In genomic region chr2:11706746-11707065, GRCm38 (mm10) we compare ENCODE assay signal across 8 mouse cellular contexts. TPM values are rescaled to one million over a fixed set of nuclear protein-coding genes. Genes with fewer than 3 reads are reported as not detected.
DNase-seq lines count a peak whose midpoint lies in the region; ATAC-seq and TF ChIP-seq lines count a peak whose summit lies in the region.

No protein-coding gene starts in this region.

- no peak for TF ChIP-seq CTCF in forebrain, postnatal 0 days (IDR thresholded peaks at IDR 0.05; ENCODE audit: low read depth)

- ATAC-seq in kidney, embryonic 14.5 days (ENCODE audit: low FRiP score, low TSS enrichment): no peak
- no peak; the same call in 1 of the 2 replicates for ATAC-seq in forebrain, postnatal 0 days
- no peak for ATAC-seq in liver, embryonic 12.5 days

- 34% methylated on average over 6 of the region's 6 CpGs for WGBS in kidney, embryonic 14.5 days
- 30% methylated on average over 6 of the region's 6 CpGs for WGBS in forebrain, postnatal 0 days
- WGBS in liver, embryonic 12.5 days (ENCODE audit: insufficient replicate concordance): 40% methylated on average over 6 of the region's 6 CpGs

- peaks cover 12% of the 10 kb centered on the region; the same call in 1 of the 2 replicates for H3K27me3 ChIP-seq in kidney, embryonic 14.5 days (ENCODE audit: control insufficient read depth, insufficient read depth, low read length)
- 0 out of 2 replicates have a peak, but pooled peaks cover 4% of the 10 kb centered on the region for H3K27me3 ChIP-seq in forebrain, postnatal 0 days (ENCODE audit: insufficient read depth, low read length)
- H3K27me3 ChIP-seq in liver, embryonic 12.5 days (replicated peaks): peaks cover 15% of the 10 kb centered on the region

- H3K36me3 ChIP-seq in kidney, embryonic 14.5 days (ENCODE audit: control insufficient read depth, insufficient read depth, low read length): no peaks in the 10 kb centered on the region
- H3K36me3 ChIP-seq in forebrain, postnatal 0 days (ENCODE audit: insufficient read depth): no peaks in the 10 kb centered on the region
- H3K36me3 ChIP-seq in liver, embryonic 12.5 days: no peaks in the 10 kb centered on the region

- H3K4me2 ChIP-seq in kidney, embryonic 14.5 days (replicated peaks; ENCODE audit: low read depth, low read length): peak overlapping the region; percentile 99
- H3K4me2 ChIP-seq in forebrain, postnatal 0 days (ENCODE audit: low read depth): peak overlapping the region; percentile 99
- peak overlapping the region; percentile 91 for H3K4me2 ChIP-seq in liver, embryonic 12.5 days

- H3K27ac ChIP-seq in kidney, embryonic 14.5 days (ENCODE audit: low read depth, low read length): no peak overlapping the region
- H3K27ac ChIP-seq in forebrain, postnatal 0 days (ENCODE audit: low read depth, low read length): no peak overlapping the region
- H3K27ac ChIP-seq in liver, embryonic 12.5 days: no peak overlapping the region

- H3K9ac ChIP-seq in kidney, embryonic 14.5 days (ENCODE audit: low read depth, low read length): no peak overlapping the region
- no peak overlapping the region for H3K9ac ChIP-seq in forebrain, postnatal 0 days
- H3K9ac ChIP-seq in liver, embryonic 12.5 days: no peak overlapping the region

- no peak for DNase-seq in kidney, adult 11 months
- peak; percentile 19 for DNase-seq in adrenal gland, postnatal 10 days
- peak; percentile 30 for DNase-seq in forebrain, postnatal 0 days
- no peak for DNase-seq in urinary bladder, postnatal 14 days (ENCODE audit: low spot score)
- no peak for DNase-seq in ovary, postnatal 14 days (ENCODE audit: low spot score)
- DNase-seq in testis, postnatal 14 days (ENCODE audit: low spot score): no peak

- peaks cover 6% of the 10 kb centered on the region; the same call in 1 of the 2 replicates for H3K4me1 ChIP-seq in kidney, embryonic 14.5 days (ENCODE audit: control insufficient read depth, insufficient read depth, low read length)
- peaks cover 7% of the 10 kb centered on the region; the same call in 1 of the 2 replicates for H3K4me1 ChIP-seq in forebrain, postnatal 0 days (ENCODE audit: insufficient read depth)
- H3K4me1 ChIP-seq in liver, embryonic 12.5 days: peaks cover 32% of the 10 kb centered on the region

- no peaks in the 10 kb centered on the region for H3K9me3 ChIP-seq in kidney, embryonic 14.5 days (ENCODE audit: control insufficient read depth, low read length)
- H3K9me3 ChIP-seq in forebrain, postnatal 0 days (ENCODE audit: low read length): no peaks in the 10 kb centered on the region
- H3K9me3 ChIP-seq in liver, embryonic 12.5 days (replicated peaks): no peaks in the 10 kb centered on the region

- no peak overlapping the region; the same call in 1 of the 2 replicates for H3K4me3 ChIP-seq in kidney, embryonic 14.5 days (ENCODE audit: low read length)
- H3K4me3 ChIP-seq in forebrain, postnatal 0 days (ENCODE audit: low read depth, low read length): peak overlapping the region; percentile 49
- H3K4me3 ChIP-seq in liver, embryonic 12.5 days: peak overlapping the region; percentile 72

RNA-seq across cellular contexts. Expression of gene Il15ra, which starts 1.6 kb away (rescaled TPM):
- polyA plus RNA-seq in kidney, embryonic 14.5 days (2014; fragmentation: Nextera tagmentation; extraction: Ambion mirVana): 0.99 and 1.5 TPM in 2 replicates
- 10 to 100 TPM; 41.5 to 58.8 TPM for total RNA-seq in adrenal gland, postnatal 10 days (2021)
- total RNA-seq in forebrain, postnatal 0 days (2014; rRNA removed): 1.00 and 2.2 TPM in 2 replicates
- 0.83 and 1.3 TPM in 2 replicates for polyA plus RNA-seq in forebrain, postnatal 0 days (2015; fragmentation: Nextera tagmentation; extraction: Ambion mirVana)
- polyA plus RNA-seq in liver, embryonic 12.5 days (2016; fragmentation: Nextera tagmentation; extraction: Ambion mirVana): 1.7 and 2.1 TPM in 2 replicates

Comparison
In these comparisons a context has a peak if more than half of its experiments do, and no peak if none do; other contexts are left out.
1. DNase-seq: peak in adrenal gland, postnatal 10 days (single experiment) and forebrain, postnatal 0 days (single experiment); none in kidney, adult 11 months (single experiment), urinary bladder, postnatal 14 days (single experiment), ovary, postnatal 14 days (single experiment) and testis, postnatal 14 days (single experiment).
2. Peak in every context shown above with its lines, with median percentiles within 50 percentile points of each other: H3K4me2 ChIP-seq.